In genomic region chrX:36597707-36598389, GRCm38 (mm10) we compare ENCODE assay signal across 8 mouse cellular contexts. TPM values are rescaled to one million over a fixed set of nuclear protein-coding genes. Genes with fewer than 3 reads are reported as not detected.
DNase-seq lines count a peak whose midpoint lies in the region; ATAC-seq and TF ChIP-seq lines count a peak whose summit lies in the region.

TSS of gene Pgrmc1 (plus strand) at chrX:36598206.

- H3K4me2 ChIP-seq in hindbrain, embryonic 16.5 days (ENCODE audit: low read length), result peak within 1 kb of the TSS; percentile 62

- intact Hi-C loops in gastrocnemius, adult 2 months (cut with DNase I), result no loop called here

- H3K27me3 ChIP-seq in hindbrain, embryonic 16.5 days (replicated peaks; ENCODE audit: control insufficient read depth, insufficient read depth, low read length), result no peaks in the 10 kb centered on the region

- no peak for TF ChIP-seq CTCF in gastrocnemius, adult 2 months (IDR thresholded peaks at IDR 0.05)

- peak; percentile 90 for ATAC-seq in activated CD4-positive, CD25-positive, alpha-beta regulatory T cell, adult 4 months
- ATAC-seq in common myeloid progenitor, adult 5-6 weeks (replicated peaks; ENCODE audit: low read depth, poor library complexity, severe bottlenecking), result peak; percentile 87
- ATAC-seq in hindbrain, embryonic 16.5 days, result peak; percentile 95

- peak within 1 kb of the TSS; percentile 83 for H3K4me3 ChIP-seq in gastrocnemius, adult 2 months
- H3K4me3 ChIP-seq in hindbrain, embryonic 16.5 days (ENCODE audit: low read length), result peak within 1 kb of the TSS; percentile 66

- no peaks in the 10 kb centered on the region for H3K9me3 ChIP-seq in hindbrain, embryonic 16.5 days (ENCODE audit: control insufficient read depth, low read length)

- H3K36me3 ChIP-seq in hindbrain, embryonic 16.5 days (ENCODE audit: control insufficient read depth, insufficient read depth, low read length), result no peaks in the 10 kb centered on the region

- H3K4me1 ChIP-seq in hindbrain, embryonic 16.5 days (ENCODE audit: control insufficient read depth, insufficient read depth, low read depth, low read length), result peaks cover 5% of the 10 kb centered on the region

- H3K27ac ChIP-seq in gastrocnemius, adult 2 months, result peak within 1 kb of the TSS; percentile 80
- peak within 1 kb of the TSS; percentile 87 for H3K27ac ChIP-seq in hindbrain, embryonic 16.5 days (ENCODE audit: low read depth, low read length)

- 18% methylated on average over 24 of the region's 45 CpGs for WGBS in hindbrain, embryonic 16.5 days

- peak; percentile 86 for DNase-seq in gastrocnemius, adult 2 months
- peak; percentile 75 to 77 for DNase-seq in left cerebral cortex, adult 18-20 months (ENCODE audit: low spot score in 2 of 2)
- peak; percentile 87 to 90 for DNase-seq in lung, postnatal 4 days
- peak; percentile 89 for DNase-seq in retina, postnatal 1 day
- DNase-seq in thymus, postnatal 4 days, result peak; percentile 90

- peak within 1 kb of the TSS; percentile 82 for H3K9ac ChIP-seq in hindbrain, embryonic 16.5 days (ENCODE audit: low read depth, low read length)

RNA-seq across cellular contexts. Expression of gene Pgrmc1, which starts in this region (rescaled TPM):
- 10 to 100 TPM; 61.9 to 69.7 TPM for polyA plus RNA-seq in activated CD4-positive, CD25-positive, alpha-beta regulatory T cell, adult 4 months (2017; shearing (Covaris generic))
- 72.3 and 76.6 TPM in 2 replicates for total RNA-seq in common myeloid progenitor, adult 5-6 weeks (2017)
- 1 to 10 TPM; 7.7 to 9.3 TPM for total RNA-seq in gastrocnemius, adult 2 months (2021)
- 618 and 663 TPM in 2 replicates for polyA plus RNA-seq in hindbrain, embryonic 16.5 days (2015; fragmentation: Nextera tagmentation; extraction: Ambion mirVana)
- 100 to 1,000 TPM; 288 to 323 TPM for total RNA-seq in left cerebral cortex, adult 18-20 months (2021)

Comparison
In these comparisons a context has a peak if more than half of its experiments do, and no peak if none do; other contexts are left out.
1. Peak in every context shown above with its lines: DNase-seq, ATAC-seq, H3K4me3 ChIP-seq and H3K27ac ChIP-seq.